Mouse (Mus musculus) CD8-positive naive resting alpha-beta T cell, adult 2 months (primary cell): Measurements from ENCODE around the gene Ogfod1.

Experiments used
- DNase-seq, 2 experiments: peaks; one replicate each; pipeline ENCODE4 v3.0.0; 2022; ENCODE audit warnings: low read depth in 2 of 2, low spot score in 2 of 2

The Ogfod1 gene

DNA sequence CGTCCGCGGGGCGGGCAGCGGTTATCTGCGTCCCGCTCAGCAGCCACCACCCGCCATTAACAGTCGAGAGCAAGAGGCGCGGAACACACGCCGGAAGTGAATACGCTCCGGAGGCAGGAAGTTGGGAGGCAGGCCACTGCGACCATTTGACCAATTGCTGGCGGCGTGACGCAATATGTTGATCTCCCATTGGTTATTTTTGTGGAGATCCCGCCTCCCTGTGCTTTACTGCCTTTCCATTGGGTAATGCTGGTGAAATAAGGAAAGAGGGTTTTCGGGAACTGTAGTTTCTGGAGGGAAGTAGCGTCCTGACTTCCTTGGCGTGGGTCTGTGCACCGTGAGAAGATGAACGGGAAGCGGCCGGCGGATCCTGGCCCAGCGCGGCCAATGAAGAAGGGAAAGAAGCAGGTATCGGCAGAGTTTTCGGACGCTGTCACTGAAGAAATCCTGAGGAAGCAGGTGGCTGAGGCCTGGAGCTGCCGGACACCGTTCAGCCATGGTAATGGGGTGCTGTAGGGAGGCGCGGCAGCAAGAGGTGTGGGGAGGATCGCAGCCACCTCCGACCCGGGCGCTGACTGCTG, at the start of gene Ogfod1, which contains the start of gene Nudt21:
Ogfod1 (plus strand) TSS at position 255 of the 581 bp plus-strand sequence.
Nudt21 (minus strand) TSS at position 88 of the 581 bp plus-strand sequence.
- peak; percentile 90 to 93 for DNase-seq

DNA sequence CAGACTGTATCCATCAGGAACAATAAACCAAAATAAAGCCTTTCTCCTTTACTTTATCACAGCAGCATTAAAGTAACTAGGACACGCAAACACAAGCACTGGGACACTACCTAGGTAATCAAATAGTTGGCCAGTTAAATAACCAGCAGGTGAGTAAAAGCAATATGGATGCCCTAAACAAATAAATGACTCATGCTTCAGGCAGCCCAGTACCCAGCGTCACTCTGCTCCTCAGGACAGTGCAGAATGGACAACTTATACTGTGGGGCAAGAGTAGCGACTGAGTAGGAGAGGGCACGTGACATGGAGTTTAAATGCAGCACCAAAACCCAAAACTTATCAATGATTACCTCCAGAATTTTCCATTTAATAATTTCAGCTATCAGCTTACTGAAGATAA, 47.3 kb upstream of the Ogfod1 start:
- DNase-seq = no peak

DNA sequence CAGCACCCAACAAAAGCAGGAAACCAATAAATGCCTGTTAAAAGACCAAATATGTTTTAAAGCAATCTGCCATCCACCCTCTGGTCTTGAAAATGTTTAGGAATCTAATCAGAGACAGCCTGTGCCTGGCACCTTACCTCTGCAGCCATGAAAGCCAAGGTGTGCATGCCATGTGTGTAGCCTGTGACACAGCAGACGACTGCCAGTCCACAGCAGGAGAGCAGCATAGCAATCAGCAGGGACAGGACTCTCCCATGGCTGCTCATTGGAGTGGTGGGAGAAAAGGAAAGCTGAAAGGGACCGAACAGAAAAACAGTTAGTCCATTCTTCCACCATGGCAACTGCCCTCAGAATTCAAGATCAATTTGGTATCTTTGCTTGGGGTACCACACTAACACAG, 38.0 kb upstream of the Ogfod1 start:
- DNase-seq = no peak

- DNase-seq = no peak
Measured at GRCm38 (mm10) chr8:94004139-94004538, 32.9 kb upstream of the Ogfod1 start.

DNA sequence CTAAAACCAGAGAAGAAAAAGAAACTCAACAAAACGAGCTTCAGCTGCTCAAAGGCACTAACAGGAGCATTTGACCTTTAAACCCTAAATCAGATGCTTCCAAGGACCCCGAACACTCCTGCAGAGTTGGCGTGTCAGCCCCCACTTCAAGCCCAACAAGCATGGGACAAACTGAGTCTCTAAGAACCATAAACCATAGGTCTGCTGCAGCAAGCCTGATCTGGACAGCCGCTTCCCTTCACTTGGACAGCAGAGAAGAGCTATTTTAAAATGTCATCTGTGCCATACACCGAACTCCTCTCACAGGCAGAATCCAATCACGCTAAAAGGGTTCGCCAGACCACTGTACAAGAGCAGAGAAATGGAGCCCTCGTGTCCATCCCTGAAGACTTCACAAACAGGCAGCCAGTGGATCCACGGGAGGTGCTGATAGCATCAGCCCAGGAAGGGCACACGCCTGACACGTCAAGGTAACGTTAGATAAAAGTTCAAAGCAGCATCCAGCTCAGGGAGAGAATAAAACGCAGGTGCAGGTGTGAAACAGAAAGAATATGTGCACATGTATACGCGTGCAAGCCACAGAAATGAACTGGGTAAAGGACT, 27.7 kb upstream of the Ogfod1 start:
- DNase-seq = no peak

DNA sequence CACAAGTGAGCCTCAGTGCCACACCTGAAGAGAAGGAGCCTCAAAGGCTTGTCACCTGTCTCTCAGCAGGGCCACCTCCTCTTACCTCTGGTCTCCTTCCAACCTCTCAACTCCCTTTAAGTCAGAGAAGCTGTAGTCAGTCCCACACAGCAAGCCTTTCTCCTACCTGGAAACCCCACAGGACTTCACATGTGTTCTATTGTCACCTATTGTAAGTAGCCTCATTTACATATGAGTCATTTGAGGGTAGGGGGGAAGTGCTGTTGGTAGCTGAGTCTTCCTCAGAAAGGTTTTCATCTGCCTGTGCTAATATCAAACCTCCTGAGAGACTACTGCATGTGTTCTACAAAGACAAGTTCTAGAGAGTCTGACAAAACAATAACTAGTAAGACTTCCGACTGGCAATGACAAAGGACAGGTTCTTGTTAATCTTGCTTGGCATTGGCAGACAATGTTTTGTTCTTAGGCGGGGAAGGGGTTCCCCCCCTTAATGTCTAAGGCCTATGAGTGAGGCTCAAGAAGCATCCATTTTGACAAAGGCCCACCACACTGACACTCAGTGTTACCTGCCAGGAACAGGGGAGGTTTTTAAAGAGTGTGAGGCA, 26.8 kb upstream of the Ogfod1 start:
- no peak for DNase-seq

DNA sequence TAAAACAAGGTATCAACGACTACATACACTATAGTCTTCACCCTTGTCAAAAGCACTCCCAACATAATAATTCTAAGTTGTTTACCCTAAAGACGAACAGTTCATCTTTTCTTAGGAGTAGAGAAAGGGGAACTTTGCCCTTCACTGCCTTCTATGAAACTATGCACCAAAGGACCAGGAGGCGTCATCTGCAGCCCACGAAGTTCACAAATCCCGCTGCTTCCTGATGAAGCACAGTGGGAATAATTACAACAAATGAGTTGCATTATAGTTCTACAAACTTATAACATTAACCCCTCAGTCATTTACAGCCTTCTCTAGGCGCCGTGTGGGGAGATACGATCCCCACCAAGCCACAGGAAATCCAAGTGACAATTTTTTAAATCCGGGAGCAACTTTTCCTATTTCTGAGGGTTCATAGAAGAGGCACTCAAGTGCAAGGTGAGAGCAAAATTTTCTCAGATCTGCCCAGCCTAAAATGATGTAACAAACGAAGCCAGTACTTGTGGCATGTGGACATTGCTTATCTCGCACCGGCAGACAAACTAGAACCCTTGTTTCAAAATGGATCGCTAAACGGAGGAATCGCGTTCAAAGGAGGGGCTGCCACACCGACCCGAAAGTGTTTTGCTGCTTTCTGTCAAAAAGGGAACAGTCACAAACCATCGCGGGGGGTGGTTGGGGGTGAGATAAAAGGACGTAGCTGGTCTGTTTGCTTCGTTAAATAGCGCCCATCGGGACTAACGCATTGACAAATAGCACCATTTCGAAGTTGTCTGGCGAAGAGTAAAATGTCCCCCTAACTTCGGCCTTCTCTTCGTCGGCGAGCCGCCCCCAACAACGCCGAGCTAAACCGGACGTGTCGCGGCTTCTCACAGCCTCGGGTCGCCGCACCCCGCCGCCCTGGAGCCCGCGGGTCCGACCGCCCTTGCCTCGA, 25.7 kb upstream of the Ogfod1 start:
- DNase-seq = no peak

GRCm38 (mm10) chr8:94012013-94012951, 24.7 kb upstream of the Ogfod1 start, which contains the start of gene Amfr:
Gene Amfr (minus strand): TSS chr8:94012842.
- DNase-seq = peak; percentile 41 to 46

- no peak for DNase-seq
Measured at GRCm38 (mm10) chr8:94013026-94013612, 23.9 kb upstream of the Ogfod1 start.

GRCm38 (mm10) chr8:94023916-94024315, 13.1 kb upstream of the Ogfod1 start:
- no peak for DNase-seq

DNA sequence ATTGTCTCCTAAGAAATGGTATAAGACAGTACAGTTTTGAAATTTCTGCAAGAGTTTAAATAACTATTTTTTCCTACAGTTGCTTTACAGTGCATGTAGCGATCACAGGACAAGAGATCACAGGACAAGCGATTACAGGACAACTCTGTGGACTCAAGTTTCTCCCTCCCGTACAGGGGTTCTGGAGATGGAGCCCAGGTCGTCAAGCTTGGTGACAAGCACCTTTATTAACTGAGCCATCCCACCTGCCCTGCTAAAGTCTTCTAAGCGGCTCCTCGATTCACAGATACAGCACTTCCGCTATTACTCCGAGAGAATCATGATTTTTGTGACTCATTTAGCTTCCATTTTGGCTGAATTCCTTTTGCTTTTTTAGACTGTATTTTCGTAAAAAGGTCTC, 7.3 kb upstream of the Ogfod1 start:
- DNase-seq = no peak

GRCm38 (mm10) chr8:94033601-94034000, 3.4 kb upstream of the Ogfod1 start:
- DNase-seq = no peak

DNA sequence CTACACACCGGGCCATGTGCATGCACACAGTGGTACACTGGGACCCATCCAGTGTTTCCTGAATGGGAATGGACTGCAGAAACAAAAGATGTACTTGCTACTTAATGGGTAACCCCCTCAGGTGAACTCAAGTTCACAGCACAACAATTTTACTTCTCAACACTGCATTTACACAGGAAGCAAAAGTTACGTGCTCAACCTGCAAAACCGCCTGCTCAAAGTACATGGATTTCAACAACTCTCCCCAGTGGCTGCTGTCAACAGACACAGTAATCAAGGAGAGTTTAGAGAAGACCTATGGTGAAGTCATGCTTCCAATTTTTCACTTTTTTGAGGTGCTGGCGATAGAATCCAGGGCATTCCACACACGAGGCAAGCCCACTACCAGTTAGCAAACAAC, 1.8 kb upstream of the Ogfod1 start:
- DNase-seq = no peak

GRCm38 (mm10) chr8:94036541-94036940, 457 bp upstream of the Ogfod1 start:
- peak; percentile 23 to 47 for DNase-seq

DNA sequence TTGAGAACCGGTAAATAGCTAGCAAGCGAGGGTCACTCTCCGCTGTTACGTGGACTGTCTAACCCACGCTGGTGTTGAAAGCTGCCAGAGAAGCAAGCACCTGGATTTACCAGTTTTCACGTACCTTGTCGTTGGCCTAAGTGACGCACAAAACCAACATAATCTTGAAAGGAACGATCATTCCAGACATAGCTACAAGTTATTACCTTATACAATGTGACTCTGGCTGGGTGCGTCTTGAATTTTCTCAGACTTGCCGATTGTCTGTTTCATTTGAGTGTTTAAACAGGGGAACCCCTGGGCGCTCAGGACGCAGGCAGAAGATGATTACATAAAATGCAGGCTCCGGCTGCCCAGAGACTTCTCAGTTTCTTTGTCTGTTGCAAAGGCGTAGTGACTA, 808 bp downstream of the Ogfod1 start:
- DNase-seq = peak in 1 of 2 experiments; percentile 12

- DNase-seq = no peak
Measured at GRCm38 (mm10) chr8:94047845-94048244, 10.8 kb downstream of the Ogfod1 start.

DNA sequence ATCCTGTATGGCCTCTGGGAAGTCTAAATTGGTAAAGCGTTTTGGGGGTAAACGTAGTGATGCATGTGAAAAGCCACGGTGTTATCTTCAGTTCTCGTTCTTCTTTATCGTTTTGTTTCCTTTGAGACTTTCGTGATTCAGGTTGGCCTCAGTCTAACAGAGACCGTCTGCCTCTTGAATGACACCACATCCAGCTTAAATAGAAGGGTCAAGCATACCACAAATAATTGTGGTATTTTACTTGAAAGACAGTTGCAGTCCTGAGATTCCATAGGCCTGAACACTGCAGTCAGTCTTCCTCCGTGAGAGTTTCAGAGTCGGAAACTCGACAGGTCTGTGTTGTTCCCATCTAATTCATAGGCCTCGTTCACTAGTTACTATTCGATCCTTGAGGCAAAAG, 15.7 kb downstream of the Ogfod1 start:
- no peak for DNase-seq

- peak in 1 of 2 experiments; percentile 14 for DNase-seq
Measured at GRCm38 (mm10) chr8:94057157-94057854, 20.3 kb downstream of the Ogfod1 start.

GRCm38 (mm10) chr8:94066121-94066863, 29.3 kb downstream of the Ogfod1 start:
- DNase-seq = no peak
